Mouse (Mus musculus) c-Kit-negative CD71-positive TER-119-positive erythroid progenitor cells, embryonic 14.5 days (primary cell): Measurements from ENCODE around the gene Rplp1.

Experiments used
- DNase-seq: peaks from one replicate; pipeline ENCODE4 v3.0.0-alpha.2; 2013; ENCODE audit warnings: low read depth, low spot score

Gene Rplp1

GRCm38 (mm10) chr9:61877373-61878112 is 36.8 kb downstream of the Rplp1 start:
- no peak for DNase-seq

GRCm38 (mm10) chr9:61873325-61873724 is 41.0 kb downstream of the Rplp1 start:
- DNase-seq, result no peak

- DNase-seq, result no peak
Observed at GRCm38 (mm10) chr9:61872246-61872941, 41.9 kb downstream of the Rplp1 start.

- DNase-seq, result no peak
Observed at GRCm38 (mm10) chr9:61871839-61872238, 42.5 kb downstream of the Rplp1 start.

GRCm38 (mm10) chr9:61867659-61868058 is 46.7 kb downstream of the Rplp1 start:
- no peak for DNase-seq
